Mouse (Mus musculus) lung, adult 18-20 months (tissue): ENCODE data around the gene Smad3.

Experiments
- DNase-seq, 2 experiments: peaks; one replicate each; pipeline ENCODE4 v3.0.0; 2022; ENCODE audit warnings: mixed read lengths in 2 of 2

Gene Smad3

GRCm38 (mm10) chr9:63660061-63660460 is 97.7 kb downstream of the Smad3 start:
- peak in 1 of 2 experiments; percentile 39 for DNase-seq

- peak; percentile 48 to 54 for DNase-seq
Observed at GRCm38 (mm10) chr9:63658970-63659371, 98.8 kb downstream of the Smad3 start.

- DNase-seq = no peak
Observed at GRCm38 (mm10) chr9:63658436-63658835, 99.4 kb downstream of the Smad3 start.

- peak; percentile 66 to 67 for DNase-seq
Observed at GRCm38 (mm10) chr9:63657167-63657566, 100.6 kb downstream of the Smad3 start.

GRCm38 (mm10) chr9:63655092-63655491 is 102.7 kb downstream of the Smad3 start:
- DNase-seq = no peak

GRCm38 (mm10) chr9:63654575-63654974 is 103.2 kb downstream of the Smad3 start:
- no peak for DNase-seq

GRCm38 (mm10) chr9:63653666-63654065 is 104.1 kb downstream of the Smad3 start:
- DNase-seq = no peak

GRCm38 (mm10) chr9:63651594-63651993 is 106.2 kb downstream of the Smad3 start:
- peak in 1 of 2 experiments; percentile 22 for DNase-seq

- peak in 1 of 2 experiments; percentile 46 for DNase-seq
Observed at GRCm38 (mm10) chr9:63650905-63651304, 106.9 kb downstream of the Smad3 start.

- peak in 1 of 2 experiments; percentile 34 for DNase-seq
Observed at GRCm38 (mm10) chr9:63649841-63650545, 107.8 kb downstream of the Smad3 start.

- DNase-seq = no peak
Observed at GRCm38 (mm10) chr9:63648520-63648918, 109.3 kb downstream of the Smad3 start.

- DNase-seq = peak in 1 of 2 experiments; percentile 45
Observed at GRCm38 (mm10) chr9:63647581-63648519, 109.9 kb downstream of the Smad3 start.

- DNase-seq = no peak
Observed at GRCm38 (mm10) chr9:63645084-63645483, 112.7 kb downstream of the Smad3 start.

- DNase-seq = no peak
Observed at GRCm38 (mm10) chr9:63644011-63644410, 113.8 kb downstream of the Smad3 start.

- DNase-seq = no peak
Observed at GRCm38 (mm10) chr9:63641983-63642646, 115.7 kb downstream of the Smad3 start.

- DNase-seq = no peak
Observed at GRCm38 (mm10) chr9:63636113-63636512, 121.7 kb downstream of the Smad3 start.

GRCm38 (mm10) chr9:63633334-63633733 is 124.5 kb downstream of the Smad3 start:
- DNase-seq = no peak

- peak in 1 of 2 experiments; percentile 21 for DNase-seq
Observed at GRCm38 (mm10) chr9:63632924-63633323, 124.9 kb downstream of the Smad3 start.

- DNase-seq = no peak
Observed at GRCm38 (mm10) chr9:63632045-63632444, 125.7 kb downstream of the Smad3 start.

GRCm38 (mm10) chr9:63625090-63625756 is 132.6 kb downstream of the Smad3 start:
- DNase-seq = no peak

- no peak for DNase-seq
Observed at GRCm38 (mm10) chr9:63623895-63624569, 133.8 kb downstream of the Smad3 start.

GRCm38 (mm10) chr9:63617967-63618366 is 139.8 kb downstream of the Smad3 start:
- DNase-seq = no peak
